Mouse (Mus musculus): Measurements from ENCODE around the gene Slc39a7.
"Not testable (repeated sequence)": the region's sequence is repeated elsewhere in the genome, so short reads cannot be mapped to it uniquely, and the experiment has no call there.

The Slc39a7 gene

GRCm38 (mm10) chr17:34029890-34030595 is 1.4 kb downstream of the Slc39a7 start:
- peak; percentile 32 for DNase-seq

GRCm38 (mm10) chr17:34029150-34029889 is 2.2 kb downstream of the Slc39a7 start:
- peak; percentile 26 for DNase-seq

- peak; percentile 35 for DNase-seq
These were observed 2.9 kb downstream of the Slc39a7 start for GRCm38 (mm10) chr17:34028501-34029149.

GRCm38 (mm10) chr17:34027656-34028223 is 3.7 kb downstream of the Slc39a7 start, which contains the start of gene H2-Ke6:
Gene H2-Ke6, minus strand, starts transcription at chr17:34028060.
- peak; percentile 88 for DNase-seq

- peak; percentile 25 for DNase-seq
These were observed 4.4 kb downstream of the Slc39a7 start for GRCm38 (mm10) chr17:34026917-34027655.

GRCm38 (mm10) chr17:34026221-34026620 is 5.3 kb downstream of the Slc39a7 start:
- peak; percentile 12 for DNase-seq

GRCm38 (mm10) chr17:34025756-34026151 is 5.7 kb downstream of the Slc39a7 start:
- peak; percentile 33 for DNase-seq

GRCm38 (mm10) chr17:34024861-34025755 is 6.4 kb downstream of the Slc39a7 start:
- peak; percentile 29 for DNase-seq

GRCm38 (mm10) chr17:34024317-34024821 is 7.1 kb downstream of the Slc39a7 start, which contains the start of gene Ring1:
Gene Ring1, minus strand, starts transcription at chr17:34024680.
- peak; percentile 87 for DNase-seq

GRCm38 (mm10) chr17:34023678-34024077 is 7.8 kb downstream of the Slc39a7 start:
- no peak for DNase-seq

- no peak for DNase-seq
These were observed 8.5 kb downstream of the Slc39a7 start for GRCm38 (mm10) chr17:34022987-34023386.

GRCm38 (mm10) chr17:34022414-34022783 is 9.1 kb downstream of the Slc39a7 start:
- DNase-seq = no peak

GRCm38 (mm10) chr17:34021539-34022413 is 9.7 kb downstream of the Slc39a7 start:
- no peak for DNase-seq

- DNase-seq = no peak
These were observed 18.0 kb downstream of the Slc39a7 start for GRCm38 (mm10) chr17:34013436-34013835.

GRCm38 (mm10) chr17:34010156-34010555 is 21.3 kb downstream of the Slc39a7 start:
- DNase-seq = no peak

GRCm38 (mm10) chr17:34006570-34006969 is 24.9 kb downstream of the Slc39a7 start:
- DNase-seq = no peak

- no peak for DNase-seq
These were observed 28.1 kb downstream of the Slc39a7 start for GRCm38 (mm10) chr17:34003426-34003825.

- DNase-seq = not testable (repeated sequence)
These were observed 30.7 kb downstream of the Slc39a7 start for GRCm38 (mm10) chr17:34000796-34001195.

GRCm38 (mm10) chr17:34000150-34000537 is 31.3 kb downstream of the Slc39a7 start, which contains the start of gene H2-K1:
Gene H2-K1, minus strand, starts transcription at chr17:34000347.
- DNase-seq = peak; percentile 53
